In genomic region chr8:122500856-122501255, GRCm38 (mm10) we compare ENCODE assay signal across 9 mouse cellular contexts. TPM values are rescaled to one million over a fixed set of nuclear protein-coding genes. Genes with fewer than 3 reads are reported as not detected.
DNase-seq lines count a peak whose midpoint lies in the region; ATAC-seq lines count a peak whose summit lies in the region.
"Had no signal": no experiment of that assay in that cellular context is flagged by ENCODE, and none has a peak within 500 bp of the region (broad histone marks: within the 10 kb centered on the region; RNA-seq: fewer than 3 reads in every experiment).

No protein-coding gene starts in this region.

- H3K4me2 ChIP-seq in embryonic facial prominence, embryonic 14.5 days (ENCODE audit: low read depth, low read length), result no peak overlapping the region
- H3K4me2 ChIP-seq in heart, embryonic 12.5 days, result no peak overlapping the region
- H3K4me2 ChIP-seq in liver, embryonic 15.5 days, result no peak overlapping the region
- H3K4me2 ChIP-seq in neural tube, embryonic 15.5 days, result no peak overlapping the region
- H3K4me2 ChIP-seq: embryonic facial prominence, embryonic 15.5 days had no signal

- peaks cover 62% of the 10 kb centered on the region for H3K36me3 ChIP-seq in embryonic facial prominence, embryonic 14.5 days (ENCODE audit: control insufficient read depth, insufficient read depth, low read length)
- H3K36me3 ChIP-seq in heart, embryonic 12.5 days, result peaks cover 74% of the 10 kb centered on the region
- H3K36me3 ChIP-seq in liver, embryonic 15.5 days (replicated peaks), result peaks cover 95% of the 10 kb centered on the region
- H3K36me3 ChIP-seq in neural tube, embryonic 15.5 days, result no peaks in the 10 kb centered on the region

- H3K4me3 ChIP-seq in embryonic facial prominence, embryonic 14.5 days (ENCODE audit: low read depth, low read length), result no peak overlapping the region
- no peak overlapping the region for H3K4me3 ChIP-seq in heart, embryonic 12.5 days
- no peak overlapping the region for H3K4me3 ChIP-seq in liver, embryonic 15.5 days (replicated peaks)
- no peak overlapping the region for H3K4me3 ChIP-seq in neural tube, embryonic 15.5 days (replicated peaks)
- H3K4me3 ChIP-seq: embryonic facial prominence, embryonic 15.5 days had no signal

- H3K9ac ChIP-seq in embryonic facial prominence, embryonic 14.5 days (ENCODE audit: low read depth, low read length), result no peak overlapping the region
- no peak overlapping the region for H3K9ac ChIP-seq in heart, embryonic 12.5 days
- no peak overlapping the region for H3K9ac ChIP-seq in liver, embryonic 15.5 days
- no peak overlapping the region for H3K9ac ChIP-seq in neural tube, embryonic 15.5 days (replicated peaks)
- H3K9ac ChIP-seq: embryonic facial prominence, embryonic 15.5 days had no signal

- no peaks in the 10 kb centered on the region for H3K4me1 ChIP-seq in embryonic facial prominence, embryonic 14.5 days (ENCODE audit: control insufficient read depth, insufficient read depth, low read length)
- no peaks in the 10 kb centered on the region for H3K4me1 ChIP-seq in heart, embryonic 12.5 days (replicated peaks)
- H3K4me1 ChIP-seq in liver, embryonic 15.5 days (replicated peaks), result 0 out of 2 replicates have a peak, but pooled peaks cover 6% of the 10 kb centered on the region
- H3K4me1 ChIP-seq in neural tube, embryonic 15.5 days, result no peaks in the 10 kb centered on the region

- no peaks in the 10 kb centered on the region for H3K27me3 ChIP-seq in embryonic facial prominence, embryonic 14.5 days (replicated peaks; ENCODE audit: control insufficient read depth, insufficient read depth, low read length)
- H3K27me3 ChIP-seq in heart, embryonic 12.5 days (replicated peaks), result no peaks in the 10 kb centered on the region
- no peaks in the 10 kb centered on the region for H3K27me3 ChIP-seq in liver, embryonic 15.5 days
- H3K27me3 ChIP-seq in neural tube, embryonic 15.5 days (replicated peaks), result no peaks in the 10 kb centered on the region
- H3K27me3 ChIP-seq: embryonic facial prominence, embryonic 15.5 days had no signal

- 33% methylated on average over 10 of the region's 10 CpGs for WGBS in embryonic facial prominence, embryonic 14.5 days
- 40% methylated on average over 10 of the region's 10 CpGs for WGBS in heart, embryonic 12.5 days
- 37% methylated on average over 10 of the region's 10 CpGs for WGBS in liver, embryonic 15.5 days (ENCODE audit: insufficient replicate concordance)
- 38% methylated on average over 10 of the region's 10 CpGs for WGBS in neural tube, embryonic 15.5 days

- peak; percentile 48; the same call in 1 of the 2 replicates for ATAC-seq in embryonic facial prominence, embryonic 14.5 days (ENCODE audit: low read depth)
- ATAC-seq in heart, embryonic 12.5 days (ENCODE audit: insufficient number of reproducible peaks, low FRiP score), result 0 out of 2 replicates have a peak, but pooled peaks have one; percentile 51
- peak; percentile 47 for ATAC-seq in liver, embryonic 15.5 days (ENCODE audit: insufficient read depth)
- peak; percentile 55; the same call in 1 of the 2 replicates for ATAC-seq in neural tube, embryonic 15.5 days (ENCODE audit: low FRiP score)

- no peak overlapping the region for H3K27ac ChIP-seq in embryonic facial prominence, embryonic 14.5 days (replicated peaks; ENCODE audit: low read depth, low read length)
- H3K27ac ChIP-seq in heart, embryonic 12.5 days (ENCODE audit: poor library complexity, severe bottlenecking), result no peak overlapping the region
- H3K27ac ChIP-seq in liver, embryonic 15.5 days (replicated peaks), result no peak overlapping the region
- H3K27ac ChIP-seq in neural tube, embryonic 15.5 days (replicated peaks), result no peak overlapping the region
- H3K27ac ChIP-seq: embryonic facial prominence, embryonic 15.5 days had no signal

- peak; percentile 77 for DNase-seq in CD4-positive helper T cell, adult 2 months (ENCODE audit: low read depth, low spot score)
- peak; percentile 79 to 86 for DNase-seq in adrenal gland, postnatal 36 days
- DNase-seq in embryonic facial prominence, embryonic 14.5 days (ENCODE audit: low spot score), result peak; percentile 90
- DNase-seq in kidney, postnatal 36 days, result peak; percentile 81 to 90
- DNase-seq in telencephalon, adult 2 months (ENCODE audit: low read depth, low spot score), result peak; percentile 28

- no peaks in the 10 kb centered on the region for H3K9me3 ChIP-seq in embryonic facial prominence, embryonic 14.5 days (ENCODE audit: control insufficient read depth, low read length)
- no peaks in the 10 kb centered on the region for H3K9me3 ChIP-seq in heart, embryonic 12.5 days (replicated peaks)
- no peaks in the 10 kb centered on the region for H3K9me3 ChIP-seq in liver, embryonic 15.5 days (replicated peaks)
- H3K9me3 ChIP-seq in neural tube, embryonic 15.5 days (replicated peaks), result no peaks in the 10 kb centered on the region
- H3K9me3 ChIP-seq: embryonic facial prominence, embryonic 15.5 days had no signal

RNA-seq across cellular contexts. Expression of gene Ctu2, which starts 24.9 kb away (rescaled TPM):
- 10 to 100 TPM; 20.0 to 29.1 TPM for total RNA-seq in adrenal gland, postnatal 36 days (2021)
- 49.0 and 49.2 TPM in 2 replicates for polyA plus RNA-seq in embryonic facial prominence, embryonic 14.5 days (2014; fragmentation: Nextera tagmentation; extraction: Ambion mirVana)
- polyA plus RNA-seq in heart, embryonic 12.5 days (2016; fragmentation: Nextera tagmentation; extraction: Ambion mirVana), result 30.0 and 31.1 TPM in 2 replicates
- 12.4 and 13.1 TPM in 2 replicates for polyA plus RNA-seq in liver, embryonic 15.5 days (2015; fragmentation: Nextera tagmentation; extraction: Ambion mirVana)
- 66.2 and 80.2 TPM in 2 replicates for polyA plus RNA-seq in neural tube, embryonic 15.5 days (2015; fragmentation: Nextera tagmentation; extraction: Ambion mirVana)

RNA-seq across cellular contexts. Expression of gene Rnf166, which starts 25.0 kb away (rescaled TPM):
- total RNA-seq in adrenal gland, postnatal 36 days (2021), result 10 to 100 TPM; 37.3 to 59.9 TPM
- polyA plus RNA-seq in embryonic facial prominence, embryonic 14.5 days (2014; fragmentation: Nextera tagmentation; extraction: Ambion mirVana), result 40.0 and 40.1 TPM in 2 replicates
- polyA plus RNA-seq in heart, embryonic 12.5 days (2016; fragmentation: Nextera tagmentation; extraction: Ambion mirVana), result 33.7 and 39.7 TPM in 2 replicates
- 11.5 and 15.1 TPM in 2 replicates for polyA plus RNA-seq in liver, embryonic 15.5 days (2015; fragmentation: Nextera tagmentation; extraction: Ambion mirVana)
- polyA plus RNA-seq in neural tube, embryonic 15.5 days (2015; fragmentation: Nextera tagmentation; extraction: Ambion mirVana), result 34.9 and 36.8 TPM in 2 replicates

RNA-seq across cellular contexts. Expression of gene Snai3, which starts 40.3 kb away (rescaled TPM):
- not detected for total RNA-seq in adrenal gland, postnatal 36 days (2021)
- polyA plus RNA-seq in embryonic facial prominence, embryonic 14.5 days (2014; fragmentation: Nextera tagmentation; extraction: Ambion mirVana), result 3.1 and 4.2 TPM in 2 replicates
- polyA plus RNA-seq in heart, embryonic 12.5 days (2016; fragmentation: Nextera tagmentation; extraction: Ambion mirVana), result 2.1 and 2.3 TPM in 2 replicates
- 0.38 and 0.64 TPM in 2 replicates for polyA plus RNA-seq in liver, embryonic 15.5 days (2015; fragmentation: Nextera tagmentation; extraction: Ambion mirVana)
- 0.12 and 1.1 TPM in 2 replicates for polyA plus RNA-seq in neural tube, embryonic 15.5 days (2015; fragmentation: Nextera tagmentation; extraction: Ambion mirVana)

RNA-seq across cellular contexts. Expression of gene Piezo1, which starts 50.3 kb away (rescaled TPM):
- 10 to 100 TPM; 19.5 to 24.7 TPM for total RNA-seq in adrenal gland, postnatal 36 days (2021)
- 18.7 and 22.7 TPM in 2 replicates for polyA plus RNA-seq in embryonic facial prominence, embryonic 14.5 days (2014; fragmentation: Nextera tagmentation; extraction: Ambion mirVana)
- polyA plus RNA-seq in heart, embryonic 12.5 days (2016; fragmentation: Nextera tagmentation; extraction: Ambion mirVana), result 25.5 and 27.8 TPM in 2 replicates
- polyA plus RNA-seq in liver, embryonic 15.5 days (2015; fragmentation: Nextera tagmentation; extraction: Ambion mirVana), result 12.4 and 17.4 TPM in 2 replicates
- 2.1 and 5.1 TPM in 2 replicates for polyA plus RNA-seq in neural tube, embryonic 15.5 days (2015; fragmentation: Nextera tagmentation; extraction: Ambion mirVana)

RNA-seq across cellular contexts. Expression of gene Mvd, which starts 57.6 kb away (rescaled TPM):
- 10 to 100 TPM; 23.2 to 30.3 TPM for total RNA-seq in adrenal gland, postnatal 36 days (2021)
- polyA plus RNA-seq in embryonic facial prominence, embryonic 14.5 days (2014; fragmentation: Nextera tagmentation; extraction: Ambion mirVana), result 27.1 and 34.4 TPM in 2 replicates
- 22.8 and 24.1 TPM in 2 replicates for polyA plus RNA-seq in heart, embryonic 12.5 days (2016; fragmentation: Nextera tagmentation; extraction: Ambion mirVana)
- polyA plus RNA-seq in liver, embryonic 15.5 days (2015; fragmentation: Nextera tagmentation; extraction: Ambion mirVana), result 24.3 and 25.1 TPM in 2 replicates
- 65.9 and 73.2 TPM in 2 replicates for polyA plus RNA-seq in neural tube, embryonic 15.5 days (2015; fragmentation: Nextera tagmentation; extraction: Ambion mirVana)

Comparison
In these comparisons a context has a peak if more than half of its experiments do, and no peak if none do; other contexts are left out.
1. DNase-seq: peak in every context shown above with its lines; median percentile 90 in embryonic facial prominence, embryonic 14.5 days; 86 in kidney, postnatal 36 days; 82 in adrenal gland, postnatal 36 days; 77 in CD4-positive helper T cell, adult 2 months; 28 in telencephalon, adult 2 months.